Mouse (Mus musculus) thymus, adult 2 months (tissue): ENCODE measurements around the gene Sorcs1.

Source experiments
- CTCF ChIP-seq: fragments of 200-500 bp; IDR thresholded peaks from 2 replicates; pipeline ENCODE4 v1.5.1; 2012; ENCODE audit warnings: mild to moderate bottlenecking, control low read depth, low read length, moderate library complexity, borderline replicate concordance; ENCODE audit not compliant: control insufficient read depth, poor library complexity, insufficient read depth; ENCODE audit errors: extremely low read depth
- POLR2A ChIP-seq: fragments of 200-500 bp; IDR thresholded peaks from 2 replicates; pipeline ENCODE4 v1.6.1; 2012; ENCODE audit warnings: mild to moderate bottlenecking, low read length, control low read depth, moderate library complexity; ENCODE audit not compliant: control insufficient read depth, poor library complexity, insufficient read depth; ENCODE audit errors: extremely low read depth

DNA sequence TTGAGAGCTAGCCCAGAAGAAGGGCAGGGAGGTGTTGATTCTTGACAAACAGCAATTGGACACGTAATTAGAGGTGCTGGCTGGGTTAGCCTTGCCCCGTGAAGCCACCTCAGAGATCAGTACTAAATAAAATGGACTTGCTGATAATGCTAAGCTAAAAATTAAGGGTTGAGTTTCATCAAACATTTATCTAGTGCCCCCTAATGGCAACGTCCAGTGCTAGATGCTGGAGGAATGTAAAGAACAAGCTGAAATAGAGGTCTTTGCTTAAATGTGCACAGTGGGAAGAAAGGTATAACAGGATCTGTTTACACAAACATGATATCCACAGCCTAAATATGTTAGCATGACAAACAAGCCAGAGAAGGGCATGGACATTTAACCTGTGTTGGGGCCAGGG is 532.5 kb downstream of the Sorcs1 start:
- TF ChIP-seq POLR2A (no peak), CTCF (no peak)
